Mouse (Mus musculus): ENCODE measurements around the gene Cdk10. TPM values are rescaled to one million over a fixed set of nuclear protein-coding genes. Genes with fewer than 3 reads are reported as not detected.

The Cdk10 gene
- total and polyA plus RNA-seq, 3 experiments, result 24.8 to 35.7 (median 33.9) TPM

DNA sequence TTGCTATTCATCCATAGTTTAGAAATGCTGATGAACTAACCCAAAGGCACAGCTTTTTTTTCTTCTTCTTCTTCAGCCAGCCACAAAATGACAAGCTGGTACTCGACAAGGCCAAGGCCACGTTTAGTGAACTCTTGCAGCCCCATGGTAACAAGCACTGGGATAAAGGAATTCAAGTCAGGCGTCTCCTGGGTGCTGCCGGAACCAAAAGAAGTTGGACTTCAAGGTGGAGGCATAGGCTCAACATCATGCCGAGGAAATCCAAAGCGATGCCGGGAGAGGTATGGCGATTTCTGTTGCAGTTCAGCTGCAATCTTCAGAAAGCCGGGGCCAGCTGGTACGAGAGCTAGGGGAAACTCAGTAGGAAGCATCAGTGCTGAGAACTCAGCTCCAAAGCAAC is 14.8 kb downstream of the Cdk10 start:
- dilution Hi-C loops (cut with MboI; ENCODE audit: extremely low pct_ligation_motif_present, extremely low pct_unique_long_range_greater_than_20kb, low sequenced_read_pairs) (no loop called here), in situ Hi-C loops (cut with MboI; ENCODE audit: low pct_ligation_motif_present, low pct_unique_long_range_greater_than_20kb, low sequenced_read_pairs) (no loop called here)
- no peak overlapping the region for H3K4me3 ChIP-seq (replicated peaks in 1 of 3; ENCODE audit: low read depth in 2 of 3, low read length in 2 of 3, poor library complexity in 1 of 3)
- TF ChIP-seq MYC (IDR thresholded peaks at IDR 0.05; ENCODE audit: low read depth, low read length) (no peak), RAD21 (IDR thresholded peaks at IDR 0.05; ENCODE audit: low read depth, low read length) (no peak), GABPA (IDR thresholded peaks at IDR 0.05; ENCODE audit: insufficient replicate concordance, low read depth, low read length) (no peak), KAT2A (IDR thresholded peaks at IDR 0.05; ENCODE audit: insufficient replicate concordance, low read length) (no peak), BHLHE40 (IDR thresholded peaks at IDR 0.05; ENCODE audit: low read depth, low read length) (no peak), TBP (conservative IDR thresholded peaks at IDR 0.05; ENCODE audit: low read depth, low read length) (no peak), EP300 (IDR thresholded peaks at IDR 0.05; ENCODE audit: low read length) (no peak), MEF2A (IDR thresholded peaks at IDR 0.05; ENCODE audit: borderline replicate concordance, low read depth, low read length) (no peak), ZKSCAN1 (IDR thresholded peaks at IDR 0.05; ENCODE audit: borderline replicate concordance, low read depth, low read length) (no peak)
- no peaks in the 10 kb centered on the region for H3K27me3 ChIP-seq (replicated peaks)
- DNase-seq (ENCODE audit: extremely low read depth), result no peak
- peaks cover 3 to 33% of the 10 kb centered on the region in 2 experiments for H3K36me3 ChIP-seq (replicated peaks in 1 of 2; ENCODE audit: control insufficient read depth in 1 of 2, insufficient read depth in 1 of 2, low read length in 1 of 2)
- no peaks in the 10 kb centered on the region for H3K9me3 ChIP-seq (replicated peaks; ENCODE audit: low read length)
- H3K4me2 ChIP-seq (ENCODE audit: insufficient read depth, low read depth, poor library complexity, severe bottlenecking), result no peak overlapping the region
- H3K79me2 ChIP-seq (replicated peaks; ENCODE audit: control insufficient read depth, extremely low read depth, insufficient read depth, poor library complexity, severe bottlenecking), result no peaks in the 10 kb centered on the region
- H3K4me1 ChIP-seq (ENCODE audit: control insufficient read depth in 1 of 2, insufficient read depth in 2 of 2), result peaks cover 13 to 17% of the 10 kb centered on the region in 2 experiments
- no peak overlapping the region for H3K27ac ChIP-seq (ENCODE audit: insufficient read depth, low read depth)
- no peak overlapping the region for H3K9ac ChIP-seq (ENCODE audit: insufficient read depth, low read depth)

DNA sequence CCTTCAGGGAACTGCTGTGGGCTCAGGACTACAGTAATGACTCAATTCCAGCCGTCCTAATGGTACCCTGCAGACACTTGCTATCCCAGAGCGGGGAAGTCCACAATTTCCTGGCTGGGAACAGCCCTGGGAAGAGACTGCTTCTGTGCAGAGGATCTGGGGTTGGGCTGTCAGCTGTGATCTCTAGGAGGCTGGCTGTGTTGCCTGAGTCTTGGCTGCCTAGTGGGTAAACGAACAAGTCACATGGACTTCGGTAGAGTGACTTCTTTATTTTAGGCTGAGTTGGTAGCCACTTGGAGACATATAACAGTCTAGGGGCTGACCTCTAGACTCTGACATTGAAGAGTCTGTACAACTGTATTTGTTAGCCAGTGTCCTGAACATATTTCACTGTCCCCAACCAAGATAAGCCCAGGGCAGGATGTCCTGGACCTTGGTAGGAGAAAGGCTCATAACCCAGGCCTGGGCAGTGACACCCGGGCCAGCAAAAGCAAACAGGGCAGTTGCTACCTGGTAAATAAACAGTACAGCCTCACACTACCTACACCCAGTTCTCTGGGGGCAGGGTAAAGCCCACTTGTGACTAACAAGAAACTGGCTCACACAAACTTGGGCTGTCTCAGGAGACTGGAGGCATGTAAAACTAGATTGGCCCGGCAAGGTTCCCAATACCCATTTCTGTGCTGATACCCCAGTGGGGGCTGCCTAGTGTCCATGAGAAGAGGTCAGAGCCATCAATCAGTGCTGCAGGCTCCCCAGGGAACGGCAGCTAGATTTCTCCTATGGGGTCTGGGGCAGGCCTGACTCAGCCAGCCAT is 17.7 kb downstream of the Cdk10 start:
- dilution Hi-C loops (cut with MboI; ENCODE audit: extremely low pct_ligation_motif_present, extremely low pct_unique_long_range_greater_than_20kb, low sequenced_read_pairs) (no loop called here), in situ Hi-C loops (cut with MboI; ENCODE audit: low pct_ligation_motif_present, low pct_unique_long_range_greater_than_20kb, low sequenced_read_pairs) (no loop called here)
- H3K36me3 ChIP-seq (replicated peaks in 1 of 2; ENCODE audit: control insufficient read depth in 1 of 2, insufficient read depth in 1 of 2, low read length in 1 of 2), result peaks cover 20 to 62% of the 10 kb centered on the region in 2 experiments
- no peaks in the 10 kb centered on the region for H3K9me3 ChIP-seq (replicated peaks; ENCODE audit: low read length)
- H3K4me1 ChIP-seq (ENCODE audit: control insufficient read depth in 1 of 2, insufficient read depth in 2 of 2), result no peaks in the 10 kb centered on the region
- H3K4me3 ChIP-seq (replicated peaks in 1 of 3; ENCODE audit: low read depth in 2 of 3, low read length in 2 of 3, poor library complexity in 1 of 3), result no peak overlapping the region
- no peaks in the 10 kb centered on the region for H3K79me2 ChIP-seq (replicated peaks; ENCODE audit: control insufficient read depth, extremely low read depth, insufficient read depth, poor library complexity, severe bottlenecking)
- no peak overlapping the region for H3K4me2 ChIP-seq (ENCODE audit: insufficient read depth, low read depth, poor library complexity, severe bottlenecking)
- no peak overlapping the region for H3K9ac ChIP-seq (ENCODE audit: insufficient read depth, low read depth)
- H3K27me3 ChIP-seq (replicated peaks), result no peaks in the 10 kb centered on the region
- no peak for DNase-seq (ENCODE audit: extremely low read depth)
- H3K27ac ChIP-seq (ENCODE audit: insufficient read depth, low read depth), result no peak overlapping the region
- TF ChIP-seq MXI1 (IDR thresholded peaks at IDR 0.05; ENCODE audit: low read depth, low read length) (no peak), POLR2A (IDR thresholded peaks at IDR 0.05; ENCODE audit: low read depth, low read length) (no peak), POLR2AphosphoS2 (IDR thresholded peaks at IDR 0.05; ENCODE audit: low read depth, low read length) (no peak), NRF1 (IDR thresholded peaks at IDR 0.05; ENCODE audit: low read depth, low read length) (no peak), EP300 (IDR thresholded peaks at IDR 0.05; ENCODE audit: low read length) (no peak), KAT2A (IDR thresholded peaks at IDR 0.05; ENCODE audit: insufficient replicate concordance, low read length) (no peak), RAD21 (IDR thresholded peaks at IDR 0.05; ENCODE audit: low read depth, low read length) (no peak), ELF1 (IDR thresholded peaks at IDR 0.05; ENCODE audit: low read depth, low read length) (no peak), SMC3 (IDR thresholded peaks at IDR 0.05; ENCODE audit: low read depth, low read length) (no peak), BHLHE40 (IDR thresholded peaks at IDR 0.05; ENCODE audit: low read depth, low read length) (no peak), ZNF384 (IDR thresholded peaks at IDR 0.05; ENCODE audit: low read depth, low read length) (no peak), PAX5 (IDR thresholded peaks at IDR 0.05; ENCODE audit: low read length) (no peak), CTCF (conservative IDR thresholded peaks at IDR 0.05 in 1 of 2, IDR thresholded peaks at IDR 0.05 in 1 of 2; ENCODE audit: low read depth in 2 of 2, low read length in 2 of 2) (no peak), MYC (IDR thresholded peaks at IDR 0.05; ENCODE audit: low read depth, low read length) (no peak), ZC3H11A (IDR thresholded peaks at IDR 0.05; ENCODE audit: low read depth, low read length) (no peak), ZMIZ1 (IDR thresholded peaks at IDR 0.05; ENCODE audit: low read depth, low read length) (no peak), SIN3A (IDR thresholded peaks at IDR 0.05; ENCODE audit: low read length) (no peak)

Measured in CH12.LX (cell line).